Mouse (Mus musculus): ENCODE results near the gene Dnajc25.
A peak's percentile ranks its signal among the peaks of the same experiment; 100 is the strongest.

Gene Dnajc25

DNA sequence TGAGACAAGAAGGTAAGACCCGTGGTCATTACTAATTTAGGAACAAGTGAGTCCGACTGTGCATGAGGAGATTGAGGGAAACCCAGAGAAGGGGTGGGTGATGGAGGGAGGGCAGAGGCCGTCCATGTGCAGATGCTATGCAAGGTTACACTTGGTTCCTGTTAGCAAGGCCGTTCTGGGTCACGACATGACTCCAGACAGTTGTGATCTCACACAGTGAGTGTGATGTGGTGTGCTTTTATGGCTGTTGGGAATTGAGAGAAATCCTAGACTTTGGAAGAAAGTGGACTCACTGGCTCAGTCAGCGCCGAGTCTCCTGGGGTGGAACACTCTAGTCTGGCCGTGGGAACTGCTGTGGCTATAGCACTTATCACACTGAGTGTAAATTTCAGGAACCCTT, 11.3 kb downstream of the Dnajc25 start:
- no peak for DNase-seq

DNA sequence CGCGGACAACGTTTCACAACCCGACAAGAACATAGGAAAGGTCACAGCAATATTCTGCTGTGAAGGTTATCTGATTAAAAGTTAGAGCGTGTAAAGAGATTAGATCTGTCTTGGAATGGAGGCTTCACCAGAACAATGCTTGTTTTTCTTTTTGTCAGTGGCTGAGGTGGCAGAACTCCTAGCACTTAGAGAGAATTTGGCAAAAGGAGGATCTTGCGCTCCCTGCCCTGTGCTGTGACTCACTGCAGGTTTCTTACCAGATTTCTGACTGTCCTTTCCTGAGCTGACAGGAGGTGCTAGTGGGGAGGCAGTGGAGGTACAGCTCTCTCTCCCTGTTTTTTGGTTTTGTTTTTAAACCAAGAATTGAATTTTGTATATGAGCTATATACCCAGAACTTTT, 12.2 kb downstream of the Dnajc25 start:
- DNase-seq = no peak

DNA sequence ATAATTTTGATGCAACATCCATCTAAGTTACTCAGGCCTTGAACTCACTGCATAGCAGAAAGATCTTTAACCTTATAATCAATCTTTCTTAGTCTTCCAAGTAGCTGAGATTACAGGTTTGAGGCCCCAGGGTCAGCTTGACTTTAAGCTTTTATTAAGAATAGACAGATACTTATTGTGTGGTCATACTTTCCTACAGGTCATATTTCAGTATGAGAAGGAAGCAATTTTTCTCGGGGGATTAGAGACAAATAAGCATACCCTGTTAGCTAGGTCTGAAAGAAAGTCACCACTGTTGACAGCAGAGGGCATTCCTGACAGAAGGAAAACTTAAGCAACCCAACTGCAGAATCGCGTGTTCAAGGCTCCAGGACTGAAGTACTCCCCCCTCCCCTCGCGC, 13.1 kb downstream of the Dnajc25 start:
- no peak for DNase-seq

DNA sequence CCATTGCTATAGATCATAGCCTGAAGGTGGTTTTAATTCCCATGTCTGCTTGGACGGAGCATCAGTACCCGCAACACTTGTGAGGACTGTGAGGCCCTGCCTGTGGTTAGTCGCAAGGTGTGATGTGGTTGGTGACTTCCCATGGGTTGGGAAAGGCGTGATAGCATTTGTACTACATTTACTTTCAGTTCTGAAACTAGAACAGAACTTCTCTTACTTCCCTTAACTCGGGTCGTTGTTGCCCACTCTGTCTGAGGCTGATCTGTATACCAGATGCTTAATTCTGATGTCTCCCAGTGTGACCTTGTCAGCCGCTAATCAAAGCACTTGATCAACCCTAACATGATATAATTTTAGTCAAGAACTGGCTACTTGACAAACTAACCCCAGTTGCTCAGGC, 14.3 kb downstream of the Dnajc25 start:
- no peak for DNase-seq

DNA sequence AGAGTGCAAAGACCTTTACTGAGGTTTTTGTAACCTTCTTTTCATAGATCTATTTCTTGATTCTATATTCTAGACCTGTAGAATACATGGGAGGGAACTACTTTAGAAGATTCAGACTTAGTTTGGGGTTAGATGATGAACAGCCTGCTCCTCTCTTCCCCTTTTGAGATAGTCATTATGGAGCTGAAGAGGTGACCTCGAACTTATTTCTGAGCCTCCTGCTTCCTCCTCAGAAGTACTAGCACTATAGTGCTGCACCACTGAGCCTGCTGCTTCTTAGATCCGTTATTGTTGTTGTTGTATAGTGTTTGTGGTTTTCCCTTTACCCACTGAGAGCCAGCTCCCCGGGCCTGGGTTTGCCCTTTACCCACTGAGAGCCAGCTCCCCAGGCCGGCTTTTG, 14.8 kb downstream of the Dnajc25 start:
- DNase-seq = no peak

DNA sequence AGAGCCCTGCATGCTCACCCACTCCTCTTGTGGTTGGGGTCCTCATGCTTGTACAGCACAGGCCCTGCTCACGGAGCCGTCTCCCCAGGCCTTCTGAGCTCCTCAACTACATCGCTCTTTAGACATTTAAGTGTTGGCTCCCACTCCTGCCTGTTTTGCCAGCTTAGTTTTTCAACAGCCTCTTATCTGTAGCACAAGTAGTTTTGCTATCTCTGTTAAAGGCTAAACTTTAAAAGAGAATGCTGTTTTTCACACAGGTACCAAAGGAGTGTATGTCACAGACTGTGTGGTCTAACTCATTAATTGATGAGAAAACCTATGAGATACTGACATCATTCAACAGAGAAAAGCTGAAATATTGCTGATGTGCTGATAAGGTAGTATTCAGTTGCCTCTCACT, 16.6 kb downstream of the Dnajc25 start:
- DNase-seq = no peak

DNA sequence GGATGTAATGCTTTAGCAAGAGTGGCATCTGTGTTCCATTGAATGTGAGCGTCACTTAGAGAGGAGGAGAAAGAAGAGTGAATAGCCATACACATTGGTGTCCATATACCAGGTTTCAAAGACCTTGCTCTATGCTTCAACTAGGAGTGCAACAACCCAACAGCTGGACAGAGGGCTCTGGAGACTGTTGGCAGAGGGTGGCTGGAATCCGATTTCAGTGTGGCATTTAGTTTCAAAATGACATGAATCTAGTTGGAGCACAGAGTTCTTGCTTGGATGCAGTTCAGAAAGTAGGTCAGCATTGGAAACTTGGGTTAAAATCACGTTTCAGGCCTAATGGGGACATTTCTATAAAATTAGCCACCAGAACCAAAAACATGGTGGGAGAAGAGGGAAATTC, 20.3 kb downstream of the Dnajc25 start:
- no peak for DNase-seq

DNA sequence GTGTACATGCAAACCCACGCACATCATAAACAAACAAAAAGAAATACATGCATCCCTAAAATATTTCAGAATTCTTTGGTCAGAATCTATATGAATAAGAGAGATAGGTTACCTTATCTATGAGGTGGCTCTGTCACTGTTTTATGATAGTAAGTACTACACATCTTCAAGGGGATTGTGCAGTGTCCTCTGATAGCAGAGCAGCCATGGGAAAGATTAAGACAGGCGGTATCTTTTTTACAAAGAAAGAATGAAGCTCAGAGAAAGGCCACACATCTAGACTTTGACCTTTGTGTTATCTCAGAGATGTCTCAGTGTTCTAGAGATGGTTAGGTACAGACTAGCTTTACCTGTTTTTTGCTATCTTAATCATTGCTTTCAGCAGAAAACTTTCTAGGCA, 22.1 kb downstream of the Dnajc25 start:
- DNase-seq = no peak

DNA sequence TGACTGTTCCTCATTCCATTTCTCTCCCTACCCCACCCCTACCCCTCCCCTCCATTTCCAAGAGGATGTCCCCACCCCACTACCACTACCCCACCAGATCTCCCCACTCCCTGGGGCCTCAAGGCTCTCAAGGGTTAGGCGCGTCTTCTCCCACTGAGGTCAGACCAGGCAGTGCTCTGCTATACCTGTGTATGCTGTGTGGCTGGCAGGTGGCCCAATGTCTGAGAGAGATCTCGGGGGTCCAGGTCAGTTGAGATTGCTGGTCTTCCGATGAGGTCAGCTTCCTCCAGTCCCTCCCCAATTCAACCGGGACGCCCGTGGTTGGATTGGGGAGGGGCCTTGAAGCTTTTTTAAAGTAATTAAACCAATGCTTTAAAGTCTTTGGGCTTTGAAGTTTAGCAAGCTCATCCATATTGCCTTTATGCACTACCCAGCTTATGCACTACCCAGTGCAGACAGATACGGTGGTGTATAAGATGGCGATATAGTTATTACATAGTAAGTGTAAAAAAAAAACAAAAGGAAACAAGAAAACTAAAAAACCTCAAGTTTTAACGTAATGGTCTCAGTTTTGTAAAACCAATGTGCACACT, 39.6 kb downstream of the Dnajc25 start:
- DNase-seq = peak; percentile 44

DNA sequence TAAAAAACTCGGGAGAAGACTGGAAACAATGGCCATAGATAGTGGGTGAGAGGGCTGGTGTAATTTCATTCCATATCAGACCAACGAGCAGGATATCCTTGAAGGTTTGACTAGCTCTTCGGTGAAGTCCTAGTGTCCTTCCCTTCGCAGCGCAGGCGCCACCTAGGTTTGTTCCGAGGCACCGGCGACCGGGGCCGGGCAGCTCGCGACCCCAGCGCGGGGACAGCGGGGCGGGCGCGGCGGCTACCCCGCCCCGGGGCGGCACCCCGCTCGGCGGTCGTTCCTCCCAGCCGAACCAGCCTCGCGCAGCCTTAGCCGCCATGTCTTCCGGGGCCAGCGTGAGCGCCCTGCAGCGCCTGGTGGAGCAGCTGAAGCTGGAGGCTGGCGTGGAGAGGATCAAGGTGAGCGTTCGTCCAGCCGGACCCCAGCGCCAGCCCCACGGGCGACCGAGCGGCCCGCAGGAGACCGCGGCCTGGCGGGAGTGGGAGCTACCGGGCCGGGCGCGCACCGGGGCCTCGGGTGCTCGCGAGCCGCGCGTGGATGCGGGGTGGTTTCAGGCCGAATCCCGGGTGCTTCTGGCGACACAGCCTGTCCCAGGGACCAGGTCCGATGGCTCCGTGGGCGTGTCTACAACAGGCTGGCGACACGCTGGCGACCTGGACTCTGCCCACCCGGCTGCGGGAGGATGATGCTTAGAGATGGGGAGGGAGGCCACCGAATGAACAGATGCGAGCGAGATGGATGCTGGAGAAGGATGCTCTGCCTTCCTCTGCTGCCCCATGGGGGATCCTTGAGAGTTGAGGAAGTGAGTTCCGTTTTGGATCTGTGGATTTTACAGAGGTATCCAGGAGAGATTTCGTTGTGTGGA, 40.3 kb downstream of the Dnajc25 start, which contains the start of gene Gng10:
Gene Gng10 (plus strand): TSS at position 171 of the 868 bp plus-strand sequence.
- peak; percentile 71 for DNase-seq

DNA sequence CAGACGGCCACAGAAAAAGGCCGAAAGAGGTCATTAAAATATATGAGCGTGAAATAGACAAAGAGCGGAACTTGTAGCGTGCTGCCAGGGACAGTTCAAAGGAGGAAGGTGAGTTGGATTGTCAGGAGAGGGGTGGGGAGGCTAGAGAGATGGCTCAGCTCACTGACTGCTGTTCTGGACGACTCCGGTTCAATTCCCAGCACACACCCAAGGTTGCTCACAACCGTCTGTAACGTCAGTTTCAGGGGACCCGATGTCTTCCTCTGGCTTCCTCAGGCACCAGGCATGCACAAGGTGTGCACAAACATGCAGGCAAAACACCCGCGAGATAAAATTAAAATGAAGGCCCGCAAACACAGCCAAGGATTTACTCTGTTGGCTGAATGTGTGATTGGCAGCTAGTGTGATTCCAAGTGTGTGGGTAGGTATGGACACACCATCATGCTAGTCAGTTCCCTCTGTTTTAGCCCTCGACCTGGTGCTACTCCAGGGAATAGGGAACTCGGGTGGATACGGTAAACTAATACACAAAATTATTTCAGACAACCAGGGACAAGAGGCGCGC, 41.0 kb downstream of the Dnajc25 start:
- DNase-seq = peak; percentile 7

DNA sequence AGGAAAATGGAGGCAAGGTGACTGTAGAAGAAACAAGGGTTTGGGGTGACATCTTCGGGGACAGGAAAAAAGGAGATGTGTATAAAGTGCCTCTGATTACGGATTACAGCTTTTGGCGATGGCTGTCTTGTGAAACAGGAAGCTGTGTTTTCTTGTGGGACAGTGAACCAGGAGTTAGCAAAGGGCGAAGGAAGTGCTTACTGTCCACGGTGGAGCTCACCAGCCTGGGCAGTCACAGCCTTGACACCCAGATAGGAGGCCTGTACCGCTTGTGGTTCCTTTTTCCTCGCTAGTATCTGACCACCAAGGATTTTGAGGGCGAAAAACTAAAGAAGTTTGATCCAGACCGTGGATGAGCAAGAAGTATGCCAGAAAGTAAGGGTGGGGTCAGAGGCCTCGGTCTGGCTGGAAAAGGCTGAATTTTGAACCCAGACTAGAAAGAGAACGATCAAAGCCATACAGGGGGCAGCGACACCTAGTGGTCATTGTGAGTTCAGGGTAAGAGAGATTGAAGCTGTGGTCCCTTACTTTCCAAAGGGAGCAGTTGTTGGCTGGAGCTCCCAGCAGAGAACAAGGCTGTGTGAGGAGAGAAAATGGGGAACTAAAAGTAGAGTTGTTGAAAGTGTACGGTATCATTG, 41.7 kb downstream of the Dnajc25 start:
- DNase-seq = peak; percentile 66

DNA sequence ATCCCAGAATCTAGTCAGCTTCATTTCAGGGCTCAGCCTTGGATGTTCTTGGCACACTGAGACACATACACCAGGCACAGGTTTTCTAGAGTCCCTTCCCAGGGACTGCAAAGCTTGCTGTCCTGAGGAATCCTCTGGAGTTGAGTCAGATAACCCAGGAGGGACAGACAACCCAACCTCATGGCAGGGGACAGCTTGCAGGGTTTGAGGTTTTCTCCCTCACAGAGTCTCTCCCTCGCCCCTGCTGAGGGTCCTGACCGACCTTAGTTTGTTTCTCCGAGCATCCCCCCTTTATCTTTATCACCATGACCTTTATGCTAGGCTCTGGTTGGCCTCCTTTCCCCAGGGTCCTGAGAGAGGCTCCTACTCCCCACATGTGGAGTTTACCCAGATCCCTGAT, 42.7 kb downstream of the Dnajc25 start:
- no peak for DNase-seq

DNA sequence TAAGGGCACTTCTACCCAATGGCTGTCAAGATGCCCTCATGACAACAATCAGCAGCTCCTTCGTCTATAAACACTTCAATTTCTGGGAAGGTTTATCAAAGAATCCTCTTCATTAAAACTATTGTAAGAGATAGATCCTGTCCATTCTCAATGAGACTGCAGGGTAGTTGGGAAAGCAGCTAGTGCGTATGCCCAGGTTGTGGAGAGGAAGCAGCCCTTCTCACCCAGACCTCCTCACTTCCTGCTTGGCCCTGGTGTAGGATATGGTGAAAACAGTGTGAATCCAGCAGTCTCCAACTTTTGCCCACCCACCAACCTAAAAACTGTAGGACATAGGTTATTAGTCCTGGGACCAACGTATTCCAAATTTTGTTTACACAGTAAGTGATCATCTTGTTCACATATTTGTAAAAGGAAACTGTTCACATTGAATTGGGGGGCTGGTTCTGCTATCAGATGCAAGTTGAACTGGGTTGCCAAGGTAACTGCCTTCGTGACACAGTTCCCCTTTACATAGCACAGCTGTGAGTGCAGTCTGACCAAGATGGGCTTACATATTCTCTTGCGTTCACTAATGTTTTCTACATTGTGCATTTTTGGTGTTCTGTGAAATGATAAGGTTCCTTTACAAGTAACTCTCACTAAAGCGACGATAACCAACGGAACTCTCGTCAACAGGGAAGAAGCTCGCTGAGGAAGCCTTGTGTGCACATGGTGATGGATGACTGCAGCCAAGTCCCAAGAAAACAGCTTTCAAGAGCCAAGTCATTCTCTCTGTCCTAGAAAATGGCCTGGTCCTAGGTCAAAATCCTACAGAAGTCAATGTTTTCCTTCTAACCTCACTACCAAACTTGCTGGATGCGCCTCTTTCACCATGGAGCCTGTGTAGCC, 45.8 kb downstream of the Dnajc25 start:
- no peak for DNase-seq

DNA sequence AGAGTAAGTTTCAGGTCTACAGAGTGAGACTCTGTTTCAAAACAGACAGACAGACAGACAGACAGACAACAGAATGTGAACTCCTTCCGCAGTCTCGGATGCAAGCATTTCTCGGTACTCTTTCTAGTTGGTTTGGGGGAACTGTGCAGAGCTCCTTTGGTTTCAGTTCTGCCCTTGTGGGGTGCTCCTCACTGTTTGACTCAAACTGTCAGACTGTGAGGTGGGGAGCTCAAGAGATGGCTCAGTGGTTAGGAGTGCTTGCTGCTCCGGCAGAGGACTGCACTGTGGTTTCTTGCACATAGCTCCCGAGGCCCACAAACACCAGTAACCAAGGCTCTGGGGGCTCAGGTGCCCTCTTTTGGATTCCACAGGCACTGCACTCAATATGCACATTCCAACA, 48.2 kb downstream of the Dnajc25 start:
- no peak for DNase-seq

DNA sequence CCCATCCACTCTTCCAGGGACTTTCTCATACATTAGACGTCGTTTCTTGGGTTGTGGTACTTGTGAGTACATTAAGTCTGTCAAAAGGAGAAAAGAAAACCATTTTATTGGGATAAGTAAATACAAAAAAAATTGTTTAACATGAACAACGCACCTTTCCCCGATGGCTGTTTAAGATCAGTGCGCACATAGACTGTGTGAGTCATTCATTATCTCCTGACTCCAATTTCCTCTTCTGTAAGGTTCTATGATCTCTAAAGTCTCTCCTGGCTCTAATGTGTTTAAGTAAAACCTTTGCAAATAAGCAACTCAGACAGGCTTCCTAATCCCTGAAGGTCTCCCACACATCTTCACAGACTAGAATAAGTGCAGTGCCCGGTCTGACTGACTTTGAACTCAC, 49.0 kb downstream of the Dnajc25 start:
- DNase-seq = no peak

DNA sequence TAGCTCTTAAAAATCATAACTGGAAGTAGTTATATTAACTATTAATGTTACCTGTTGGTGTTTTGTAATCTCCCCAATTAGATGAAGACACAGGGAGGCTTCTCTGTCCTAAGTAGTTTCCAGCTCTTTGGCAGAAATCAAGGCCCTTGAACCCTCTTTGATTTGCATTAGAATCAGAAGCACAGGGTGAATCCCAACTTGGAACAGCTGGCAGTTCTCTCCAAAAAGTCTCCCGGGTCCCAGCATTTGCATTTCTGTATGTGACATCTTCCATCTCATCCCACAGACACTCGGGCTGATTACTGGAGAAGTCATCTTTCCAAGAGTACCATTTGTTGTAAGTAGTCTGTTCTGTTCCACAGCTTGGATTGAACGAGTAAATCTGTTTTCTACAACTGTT, 52.4 kb downstream of the Dnajc25 start:
- DNase-seq = no peak

DNA sequence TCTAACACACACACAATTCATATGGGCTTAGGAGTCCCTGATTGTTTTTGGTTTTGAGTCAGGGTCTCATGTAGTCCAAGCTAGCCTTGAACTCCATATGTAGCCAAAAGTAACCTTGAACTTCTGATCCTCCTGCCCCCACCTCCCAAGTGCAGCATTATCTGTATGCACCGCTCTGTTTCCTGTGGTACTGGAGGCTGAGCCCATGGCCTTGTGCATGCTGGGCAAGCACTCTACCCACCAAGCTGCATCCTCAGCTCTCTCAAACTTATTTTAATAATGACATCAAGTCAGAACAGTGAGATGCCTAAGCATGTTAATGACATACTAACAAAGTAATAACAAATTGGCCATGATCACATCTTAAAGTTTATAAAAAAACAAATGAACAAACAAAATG, 56.2 kb downstream of the Dnajc25 start:
- no peak for DNase-seq

DNA sequence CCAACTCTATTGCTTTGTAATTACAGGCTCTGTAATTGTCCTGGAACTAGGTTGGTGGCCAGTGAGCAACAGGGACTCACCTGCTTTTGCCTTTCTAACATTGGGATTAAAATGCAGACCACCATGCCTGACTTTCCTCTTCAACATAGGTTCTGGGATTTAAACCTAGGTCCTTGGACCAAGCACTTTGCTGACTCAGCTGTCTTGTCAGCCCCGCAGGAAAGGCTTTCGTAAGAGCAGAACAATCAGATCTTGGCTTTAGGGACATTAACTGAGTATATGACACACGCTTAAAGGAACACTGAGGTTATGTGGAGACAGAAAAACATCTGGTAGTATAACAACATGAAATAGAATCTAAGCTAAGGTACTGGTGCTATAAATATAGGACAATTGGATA, 63.1 kb downstream of the Dnajc25 start:
- no peak for DNase-seq

DNA sequence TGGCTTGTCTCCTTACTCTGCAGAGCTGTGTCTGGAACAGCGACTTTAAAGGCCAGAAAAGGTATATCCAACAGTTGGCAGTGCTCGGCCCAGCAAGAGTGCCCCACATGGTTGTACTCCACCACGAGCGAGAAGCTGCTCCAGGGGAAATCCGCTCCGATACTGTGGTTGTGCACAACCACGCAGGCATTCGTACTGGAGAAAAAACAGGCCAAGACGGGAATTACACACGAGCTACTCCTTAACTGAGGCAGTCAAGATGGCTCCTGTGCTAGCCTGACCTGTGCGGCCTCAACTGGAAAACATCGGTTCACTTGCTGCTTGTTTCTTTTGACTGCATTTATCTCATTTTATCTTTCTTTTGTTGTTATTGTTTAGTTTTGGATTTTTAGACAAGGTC, 67.7 kb downstream of the Dnajc25 start:
- no peak for DNase-seq

DNA sequence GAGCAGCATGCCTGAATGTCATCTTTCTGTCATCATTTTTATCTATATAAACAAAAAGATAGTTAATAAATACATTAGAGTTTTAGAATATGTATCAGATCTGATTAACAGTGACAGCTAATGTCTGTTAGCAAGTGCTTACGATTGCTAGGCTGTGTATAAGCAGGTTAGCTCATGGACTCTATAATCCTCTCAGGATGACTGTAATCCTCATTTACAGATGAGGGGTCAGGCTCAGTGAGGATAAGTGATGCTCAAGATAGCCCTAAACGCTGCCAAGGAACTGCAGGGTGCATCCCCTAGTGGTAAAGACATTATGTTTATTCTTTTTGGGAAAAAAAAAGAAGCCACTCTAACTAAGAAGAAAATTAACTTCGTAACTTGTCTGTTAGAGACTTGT, 74.4 kb downstream of the Dnajc25 start:
- DNase-seq = no peak
